9 mouse cellular contexts compared by ENCODE assay signal in genomic region chr9:14608521-14608920, GRCm38 (mm10). TPM values are rescaled to one million over a fixed set of nuclear protein-coding genes. Genes with fewer than 3 reads are reported as not detected.
DNase-seq lines count a peak whose midpoint lies in the region; ATAC-seq and TF ChIP-seq lines count a peak whose summit lies in the region.
"Had no signal": no experiment of that assay in that cellular context is flagged by ENCODE, and none has a peak within 500 bp of the region (broad histone marks: within the 10 kb centered on the region; RNA-seq: fewer than 3 reads in every experiment).

No protein-coding gene starts in this region.

- no peak for TF ChIP-seq POLR2A in kidney, adult 2 months (IDR thresholded peaks at IDR 0.05; ENCODE audit: low read depth, low read length)

- no peak overlapping the region for H3K9ac ChIP-seq in liver, embryonic 12.5 days

- H3K4me1 ChIP-seq in liver, embryonic 12.5 days: peaks cover 13% of the 10 kb centered on the region; the same call in 1 of the 2 replicates
- H3K4me1 ChIP-seq in kidney, adult 2 months (ENCODE audit: control insufficient read depth, insufficient read depth, low read length): peaks cover 11% of the 10 kb centered on the region; the same call in 1 of the 2 replicates

- 62% methylated on average over 5 of the region's 5 CpGs for WGBS in liver, embryonic 12.5 days (ENCODE audit: insufficient replicate concordance)
- 48% methylated on average over 5 of the region's 5 CpGs for WGBS in kidney, adult 2 months

- H3K4me2 ChIP-seq in liver, embryonic 12.5 days: no peak overlapping the region

- no peak overlapping the region for H3K27ac ChIP-seq in liver, embryonic 12.5 days
- H3K27ac ChIP-seq in kidney, adult 2 months (ENCODE audit: insufficient read depth, low read depth, low read length): 0 out of 2 replicates have a peak overlapping the region, but pooled peaks have one; percentile 24

- no peak for TF ChIP-seq CTCF in kidney, adult 2 months (conservative IDR thresholded peaks at IDR 0.05; ENCODE audit: insufficient read depth, insufficient read length, low read depth, low read length)

- no peak overlapping the region for H3K4me3 ChIP-seq in liver, embryonic 12.5 days
- no peak overlapping the region for H3K4me3 ChIP-seq in kidney, adult 2 months (ENCODE audit: insufficient read depth, low read depth, low read length)

- H3K9me3 ChIP-seq in liver, embryonic 12.5 days (replicated peaks): no peaks in the 10 kb centered on the region

- H3K27me3 ChIP-seq in liver, embryonic 12.5 days (replicated peaks): peaks cover 16% of the 10 kb centered on the region
- H3K27me3 ChIP-seq in kidney, adult 2 months (replicated peaks; ENCODE audit: control insufficient read depth, insufficient read depth, low read length): no peaks in the 10 kb centered on the region
- H3K27me3 ChIP-seq: Patski had no signal

- H3K36me3 ChIP-seq in liver, embryonic 12.5 days: no peaks in the 10 kb centered on the region
- H3K36me3 ChIP-seq in kidney, adult 2 months (ENCODE audit: control insufficient read depth, insufficient read depth, low read length): no peaks in the 10 kb centered on the region

- no peak for ATAC-seq in liver, embryonic 12.5 days
- ATAC-seq: Patski had no signal

- DNase-seq in liver: peak; percentile 17
- peak; percentile 65 to 81 for DNase-seq in heart, adult 18-20 months
- peak; percentile 80 for DNase-seq in kidney, adult 2 months
- DNase-seq in lung, postnatal 4 days: peak; percentile 42 to 63
- DNase-seq in thymus, adult 18-20 months: no peak
- no peak for DNase-seq in layer of hippocampus, adult 9-10 months (ENCODE audit: low spot score)
- no peak for DNase-seq in layer of hippocampus, adult 9-11 months

RNA-seq across cellular contexts. Expression of gene Amotl1, which starts 36.3 kb away (rescaled TPM):
- 3.4 and 3.9 TPM in 2 replicates for polyA plus RNA-seq in liver, embryonic 12.5 days (2016; fragmentation: Nextera tagmentation; extraction: Ambion mirVana)
- total RNA-seq in heart, adult 18-20 months (2021): 10 to 100 TPM; 57.6 to 60.4 TPM
- 15.5 and 19.4 TPM in 2 replicates for polyA plus RNA-seq in kidney, adult 2 months (2012; rRNA removed)

Comparison
In these comparisons a context has a peak if more than half of its experiments do, and no peak if none do; other contexts are left out.
1. DNase-seq: peak in liver (single experiment), heart, adult 18-20 months (2 of 2), kidney, adult 2 months (single experiment) and lung, postnatal 4 days (2 of 2); none in thymus, adult 18-20 months (0 of 2), layer of hippocampus, adult 9-10 months (single experiment) and layer of hippocampus, adult 9-11 months (single experiment).